Mouse (Mus musculus) layer of hippocampus, adult 9-10 months (tissue): ENCODE measurements around the gene Scimp.
"Not testable (repeated sequence)": the region's sequence is repeated elsewhere in the genome, so short reads cannot be mapped to it uniquely, and the experiment has no call there.

Experiments used
- DNase-seq: peaks from one replicate; pipeline ENCODE4 v3.0.0; 2022; ENCODE audit warnings: low spot score

The Scimp gene

DNA sequence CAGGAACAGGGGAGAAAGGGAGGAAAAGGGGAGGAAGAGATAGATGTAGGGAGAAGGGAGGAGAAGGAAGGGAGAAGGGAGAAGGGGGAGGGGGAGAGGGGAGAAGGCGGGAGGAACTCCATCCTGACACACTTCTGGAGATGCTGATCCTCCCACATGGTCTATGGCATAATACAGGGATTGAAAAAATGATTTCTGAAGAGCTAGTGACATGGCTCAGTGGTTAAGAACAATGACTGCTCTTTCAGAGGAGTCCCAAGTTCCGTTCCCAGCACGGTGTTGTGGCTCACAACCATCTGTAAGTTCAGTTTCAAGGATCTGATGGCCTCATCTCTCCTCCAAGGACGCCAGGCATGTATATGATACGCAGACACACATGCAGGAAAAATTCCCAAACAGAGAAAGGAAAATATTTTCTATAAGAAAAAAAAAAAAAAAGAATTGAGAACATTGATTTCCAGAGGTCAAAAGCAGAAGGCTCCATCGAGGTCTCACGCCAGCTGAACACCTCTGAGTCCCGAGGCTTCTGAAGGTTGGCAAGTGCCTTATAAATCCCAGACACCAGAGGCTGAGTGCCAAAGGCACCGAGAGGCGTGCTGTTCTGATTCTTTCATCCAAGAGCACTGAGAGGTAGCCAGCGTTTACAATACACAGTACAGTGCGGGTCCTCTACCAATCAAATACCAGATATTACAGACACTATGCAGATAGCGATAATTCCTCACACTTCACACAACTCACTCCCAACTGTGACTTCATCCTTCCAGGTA, 730 bp downstream of the Scimp start:
- DNase-seq = no peak

DNA sequence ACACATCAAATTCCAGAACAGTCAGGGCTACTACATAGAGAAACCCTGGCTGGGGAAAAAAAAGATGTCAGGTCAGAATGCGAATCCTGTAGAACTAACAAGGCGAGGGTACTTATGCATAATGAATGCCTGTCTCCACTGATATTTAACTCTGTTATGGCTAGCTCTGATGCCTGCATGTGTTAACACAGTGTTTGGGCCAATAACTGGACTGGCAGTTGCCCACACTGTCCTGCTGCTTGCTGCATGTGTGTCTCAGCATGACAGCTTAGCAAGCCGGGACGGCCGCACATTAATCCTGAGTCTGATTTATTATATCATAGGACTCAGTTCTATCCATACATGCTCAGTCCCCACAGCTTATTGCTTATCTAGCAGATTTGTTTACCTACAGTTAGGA, 1.3 kb downstream of the Scimp start:
- no peak for DNase-seq

DNA sequence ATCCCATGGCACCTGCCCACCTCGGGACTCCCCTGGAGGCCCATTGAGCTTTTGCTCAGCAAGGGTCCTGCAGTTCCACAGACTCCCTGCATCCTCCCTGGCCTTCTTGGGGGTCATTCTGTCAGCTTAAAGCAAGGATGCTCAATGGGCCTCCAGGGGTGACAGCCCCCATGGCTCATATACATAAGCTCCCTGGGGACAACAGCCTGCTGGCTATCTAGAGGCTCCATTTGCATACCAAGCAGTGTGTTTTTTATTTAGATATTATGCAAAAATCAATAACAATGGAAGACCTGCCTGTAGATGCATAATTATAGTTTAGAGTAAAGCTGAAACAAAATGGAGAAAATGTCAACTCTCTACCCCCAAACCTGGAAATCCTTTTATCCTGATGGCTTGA, 3.4 kb downstream of the Scimp start:
- DNase-seq = no peak

DNA sequence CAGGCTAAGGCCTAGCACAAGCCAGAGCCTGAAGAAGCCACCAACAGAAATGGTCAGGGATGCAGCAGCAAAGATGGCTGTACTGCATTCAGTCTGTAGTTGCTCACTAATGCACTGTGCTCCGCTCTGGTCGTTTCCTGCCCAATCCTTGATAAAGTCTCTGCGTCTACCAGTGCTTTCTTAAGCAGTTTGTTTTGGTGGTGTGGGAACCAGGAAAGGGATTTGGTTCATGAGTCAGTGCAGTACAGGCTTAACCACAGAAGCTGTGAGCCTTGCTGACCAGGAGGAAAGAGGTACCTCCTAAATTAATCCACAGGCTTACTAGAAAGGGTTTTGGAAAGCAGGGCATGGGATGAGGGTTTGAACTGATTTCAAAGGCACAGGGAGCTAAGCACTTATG, 4.3 kb downstream of the Scimp start:
- DNase-seq = no peak

DNA sequence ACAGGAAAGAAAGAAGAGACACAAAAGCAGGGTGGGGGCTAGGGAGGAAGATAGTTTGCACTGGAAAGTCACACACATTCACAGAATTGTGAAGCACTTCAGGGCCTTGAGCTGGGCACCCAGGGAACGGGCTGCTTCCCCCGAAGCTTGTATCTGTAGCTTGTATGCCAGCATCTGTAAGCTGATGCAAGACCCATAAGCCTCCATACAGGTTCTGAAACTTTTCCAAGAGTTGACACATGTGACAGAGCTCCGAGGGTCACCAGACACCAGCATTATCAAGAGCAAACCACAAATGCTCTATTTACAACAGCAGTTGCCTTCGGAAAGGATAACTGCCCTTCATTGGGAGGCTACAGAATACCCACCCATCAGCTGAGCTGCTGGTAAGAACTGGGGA, 4.8 kb downstream of the Scimp start:
- DNase-seq = no peak

DNA sequence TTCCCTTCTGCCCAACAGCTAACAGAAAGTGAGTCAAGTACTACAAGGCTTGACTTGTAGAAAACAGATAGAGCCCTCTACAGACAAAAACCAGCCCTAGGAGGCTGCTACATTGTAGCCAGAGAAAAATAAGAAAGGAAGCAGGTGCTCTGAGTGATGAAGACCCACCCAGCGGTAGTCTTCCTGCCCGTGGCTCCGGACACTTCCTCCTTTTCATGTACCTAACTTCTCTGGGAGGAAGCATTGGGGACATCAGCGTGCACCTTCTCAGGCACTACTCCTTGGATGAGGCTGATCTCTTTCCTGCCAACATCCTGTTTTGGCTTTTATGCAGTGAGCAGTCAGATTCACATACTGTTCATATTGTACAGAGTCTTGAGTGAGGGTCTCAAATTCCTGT, 5.7 kb downstream of the Scimp start:
- DNase-seq = no peak

DNA sequence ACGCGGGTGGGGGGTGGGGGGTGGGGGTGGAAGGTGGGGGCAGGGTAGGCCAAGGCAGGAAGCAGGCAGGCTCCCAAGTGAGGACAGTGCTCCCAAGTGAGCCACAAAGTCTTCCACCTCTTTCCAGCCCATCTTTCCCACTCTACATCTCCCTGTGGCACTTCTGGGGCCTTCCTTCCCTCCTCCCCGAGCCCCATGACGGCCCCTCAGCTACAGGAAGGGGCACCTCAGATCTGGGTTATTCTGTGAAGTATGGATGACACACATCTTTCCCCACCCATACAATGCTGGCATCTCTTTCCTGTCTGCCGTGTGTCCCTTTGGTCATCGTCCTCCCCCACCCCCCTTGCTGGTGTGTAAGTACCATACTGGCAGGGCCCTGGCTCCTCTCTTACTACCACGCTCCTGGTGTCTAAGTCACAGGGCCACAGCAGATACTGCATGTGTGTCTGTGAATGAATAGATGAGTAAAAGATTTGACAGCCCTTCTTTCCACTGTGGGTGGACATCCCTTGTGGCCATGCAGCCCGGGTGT, 6.7 kb downstream of the Scimp start:
- no peak for DNase-seq

DNA sequence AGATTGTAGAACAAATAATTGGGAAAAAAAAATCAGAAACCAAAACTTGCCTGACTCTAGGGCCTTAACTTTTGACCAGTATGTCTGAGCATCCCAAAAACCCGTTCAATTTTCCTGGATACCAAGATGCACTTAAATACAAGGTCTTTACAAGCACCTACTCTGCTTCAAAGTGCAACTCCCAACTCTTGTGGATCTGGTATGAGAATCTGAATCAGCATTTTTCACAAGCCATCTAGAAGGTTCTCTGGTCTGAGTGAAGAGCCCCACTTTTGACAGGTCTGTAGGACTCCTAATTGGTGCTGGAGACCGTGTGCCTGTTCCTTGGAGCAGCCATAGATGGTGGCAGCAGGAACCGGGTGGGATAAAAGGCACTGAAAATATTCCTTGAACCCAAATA, 8.0 kb downstream of the Scimp start:
- no peak for DNase-seq

DNA sequence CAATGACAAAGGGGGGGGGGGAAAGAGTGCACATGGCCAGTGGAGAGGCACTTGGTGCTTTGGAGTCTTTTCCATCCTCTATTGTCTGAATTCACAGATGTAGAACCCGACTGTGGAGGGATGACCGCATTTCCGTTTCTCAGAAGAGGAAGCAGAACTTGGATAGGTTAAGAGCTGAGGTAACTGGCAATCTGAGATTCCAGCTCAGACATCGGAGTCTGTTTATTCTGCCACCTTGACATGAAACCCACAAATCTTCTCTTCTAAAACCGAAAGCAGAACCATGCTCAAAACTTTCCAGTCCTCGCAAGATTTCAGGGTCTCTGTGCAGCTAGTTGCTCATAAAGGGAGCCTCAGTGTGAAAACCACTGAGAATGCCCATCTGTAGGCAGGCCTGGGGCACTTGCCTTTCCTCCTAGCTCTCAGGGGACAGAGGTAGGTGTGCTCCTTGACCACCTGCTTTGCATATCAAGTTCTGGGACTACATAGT, 8.6 kb downstream of the Scimp start:
- DNase-seq = no peak

DNA sequence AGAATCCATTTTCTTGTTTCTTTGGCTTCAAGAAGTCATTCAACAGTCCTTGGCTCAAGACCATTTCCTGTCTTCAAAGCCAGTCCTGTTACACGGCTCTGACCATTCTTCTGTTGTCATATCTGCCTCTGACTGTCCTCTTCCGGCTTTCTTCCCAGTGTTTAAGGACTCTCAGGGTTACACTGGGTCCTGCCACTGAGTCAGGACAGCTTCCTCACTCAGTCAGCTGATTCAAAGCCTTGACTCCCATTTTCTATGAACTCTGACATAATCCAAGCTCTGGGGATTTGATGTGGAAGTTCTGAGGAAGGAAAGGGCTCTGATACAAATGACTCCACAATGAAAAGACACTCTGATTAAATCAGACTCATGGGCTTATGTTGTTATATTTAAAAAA, 9.5 kb downstream of the Scimp start:
- DNase-seq = no peak

DNA sequence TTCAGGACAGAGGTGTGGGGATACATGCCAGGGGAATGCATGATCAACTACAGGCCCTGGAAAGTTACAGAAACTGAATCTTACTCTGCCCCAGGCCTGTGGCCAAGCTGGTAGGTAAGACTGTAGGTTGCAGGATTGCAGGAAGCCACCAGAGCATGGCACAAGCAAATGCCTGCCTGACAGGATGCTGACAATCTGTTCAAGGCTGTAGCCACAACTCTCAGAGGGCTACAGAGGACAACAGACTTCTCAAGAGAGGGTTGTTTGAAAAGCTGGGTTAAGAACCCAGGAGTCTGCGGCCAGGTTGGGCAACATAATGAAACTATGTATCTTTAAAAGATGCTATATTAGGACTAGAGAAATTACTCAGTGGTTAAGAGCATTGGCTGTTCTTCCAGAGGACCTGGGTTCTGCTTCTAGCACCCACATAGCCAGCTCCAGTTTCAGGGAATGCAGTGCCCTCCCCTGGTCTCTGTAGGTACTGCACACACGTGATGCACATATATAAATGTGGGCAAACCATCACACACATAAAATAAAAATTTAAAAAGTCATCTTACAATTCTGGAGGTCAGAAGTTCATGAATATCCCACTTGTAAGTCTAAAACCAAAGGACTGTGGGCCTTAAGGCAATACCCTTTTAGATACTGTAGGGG, 10.1 kb downstream of the Scimp start:
- DNase-seq = no peak

DNA sequence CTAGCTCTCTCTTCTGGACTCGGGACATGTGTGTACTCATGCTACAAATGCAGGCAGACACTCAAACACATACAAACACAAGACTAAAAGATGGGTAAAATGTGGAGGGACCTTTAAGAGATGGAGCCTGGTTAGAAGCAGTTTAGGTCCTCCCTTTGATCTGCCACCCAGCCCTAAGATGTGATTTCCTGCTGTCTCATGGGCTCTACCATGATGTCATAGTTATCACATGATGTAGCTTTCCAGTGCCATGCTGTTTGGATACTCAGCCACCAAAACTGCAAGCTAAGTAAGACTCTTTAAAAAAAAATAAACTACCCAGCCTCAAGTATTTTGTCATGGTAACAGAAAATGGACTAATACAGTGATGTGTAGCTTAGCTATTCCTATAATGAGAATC, 20.0 kb downstream of the Scimp start:
- no peak for DNase-seq

DNA sequence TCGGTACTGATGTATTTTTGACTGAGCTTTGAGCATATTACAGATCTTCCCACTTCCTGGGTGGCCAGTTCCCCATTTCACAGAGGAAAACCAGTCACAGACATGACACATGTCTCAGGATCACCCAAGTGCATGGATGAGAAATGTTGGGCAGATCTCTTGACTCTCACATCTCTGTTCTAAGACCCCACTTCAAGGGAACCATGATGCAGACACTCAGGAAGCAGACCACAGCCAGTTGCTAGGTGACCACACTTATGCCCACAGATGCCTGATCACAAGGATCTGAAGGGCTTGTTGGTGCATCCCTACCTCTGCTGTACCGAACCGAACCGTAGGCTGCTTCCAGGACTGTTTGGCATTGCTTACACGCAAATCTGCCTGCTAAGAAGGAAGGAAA, 20.7 kb downstream of the Scimp start:
- DNase-seq = no peak

DNA sequence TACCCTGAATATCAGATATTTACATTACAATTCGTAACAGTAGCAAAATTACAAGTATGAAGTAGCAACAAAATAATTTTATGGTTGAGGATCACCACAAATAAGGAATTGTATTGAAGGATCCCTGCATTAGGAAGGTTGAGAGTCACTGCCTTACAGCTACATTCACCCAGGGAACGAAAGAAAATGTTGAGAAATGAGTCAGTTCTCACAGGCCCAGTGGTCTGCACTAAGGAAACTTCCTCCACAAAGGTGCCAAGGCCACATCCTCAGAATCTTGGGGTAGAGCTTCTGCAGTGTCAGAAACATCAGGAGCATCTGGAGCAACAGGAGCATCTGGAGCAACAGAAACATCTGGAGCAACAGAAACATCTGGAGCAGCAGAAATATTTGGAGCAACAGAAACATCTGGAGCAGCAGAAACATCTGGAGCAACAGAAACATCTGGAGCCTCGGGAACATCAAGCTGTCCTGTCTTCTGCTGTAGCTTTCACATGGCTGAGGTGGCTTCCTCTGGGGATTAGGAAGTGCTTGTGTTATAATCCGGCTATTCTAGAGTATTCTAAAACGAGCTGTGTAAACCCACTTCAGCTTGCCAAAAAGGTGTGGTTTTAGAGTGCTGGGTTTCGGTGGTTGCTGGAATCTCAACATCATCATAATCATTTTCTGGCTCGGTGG, 21.4 kb downstream of the Scimp start:
- DNase-seq = no peak

DNA sequence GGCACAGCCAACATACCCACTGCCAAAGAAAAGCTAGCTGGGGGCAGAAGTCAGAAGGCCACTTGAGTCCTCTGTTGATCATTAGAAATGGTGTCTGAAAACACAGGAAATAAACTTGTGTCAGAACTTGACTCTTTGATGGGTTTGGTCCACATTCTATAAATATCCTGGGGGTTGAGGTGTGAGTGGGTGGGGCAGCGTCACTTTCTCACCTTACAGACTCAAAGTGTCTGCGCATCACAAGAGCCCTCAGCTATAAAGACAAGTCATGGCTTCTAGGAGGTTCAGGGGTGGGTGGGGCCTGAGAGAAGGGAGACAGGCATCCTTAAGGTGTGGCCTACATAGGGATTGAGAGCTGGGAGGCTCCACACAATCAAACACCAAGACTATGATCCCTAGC, 22.0 kb downstream of the Scimp start:
- DNase-seq = no peak

DNA sequence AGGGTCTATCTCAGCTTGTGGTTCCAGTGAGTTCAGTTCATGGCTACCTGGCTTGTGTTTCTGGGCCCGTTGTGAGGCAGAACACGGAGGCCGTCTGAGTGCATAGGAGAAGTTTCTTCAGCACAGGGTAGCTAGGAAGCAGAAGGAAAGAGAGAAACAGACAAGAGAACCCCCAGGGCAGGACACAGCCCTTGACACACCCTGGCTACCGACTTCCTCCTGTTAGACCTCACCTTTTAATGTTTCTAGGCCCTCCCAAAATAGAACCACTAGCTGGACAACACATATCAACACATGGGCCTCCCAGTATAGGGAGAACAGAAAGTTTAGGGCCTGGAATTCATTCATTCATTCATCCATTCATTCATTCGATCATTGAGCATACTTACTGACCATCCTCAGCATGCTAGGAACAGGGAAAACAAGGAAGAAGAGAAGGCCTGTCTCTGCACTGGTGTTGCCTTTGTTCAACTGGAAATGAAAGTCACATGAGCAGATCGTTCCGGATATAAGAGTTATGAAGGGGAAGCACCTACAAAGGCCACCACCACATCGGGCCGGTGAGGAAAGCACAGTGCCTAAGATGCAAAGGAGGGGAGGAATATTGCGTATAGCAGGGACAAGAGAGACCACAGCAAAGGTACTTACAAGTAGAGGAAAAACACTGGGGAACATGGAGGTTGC, 23.3 kb downstream of the Scimp start:
- DNase-seq = no peak

DNA sequence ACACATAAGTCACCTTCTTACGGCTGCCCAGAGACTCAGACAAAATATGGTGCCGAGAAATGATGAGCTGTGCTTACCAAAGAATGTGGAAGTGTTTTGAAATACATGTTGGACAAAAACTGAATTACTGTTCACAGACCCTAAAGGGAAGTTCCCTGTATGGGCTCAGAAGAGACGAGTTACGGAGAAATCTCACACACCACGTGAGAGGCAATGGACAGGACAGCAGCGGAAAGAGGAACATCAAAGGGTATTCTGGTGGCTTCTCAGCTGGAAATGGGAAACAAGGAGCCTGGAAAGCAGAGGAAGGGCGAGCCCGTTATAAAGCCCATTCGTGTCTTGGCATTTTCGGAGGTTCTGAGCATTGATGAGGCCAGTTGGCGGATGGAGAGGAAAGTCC, 25.3 kb downstream of the Scimp start:
- DNase-seq = no peak

DNA sequence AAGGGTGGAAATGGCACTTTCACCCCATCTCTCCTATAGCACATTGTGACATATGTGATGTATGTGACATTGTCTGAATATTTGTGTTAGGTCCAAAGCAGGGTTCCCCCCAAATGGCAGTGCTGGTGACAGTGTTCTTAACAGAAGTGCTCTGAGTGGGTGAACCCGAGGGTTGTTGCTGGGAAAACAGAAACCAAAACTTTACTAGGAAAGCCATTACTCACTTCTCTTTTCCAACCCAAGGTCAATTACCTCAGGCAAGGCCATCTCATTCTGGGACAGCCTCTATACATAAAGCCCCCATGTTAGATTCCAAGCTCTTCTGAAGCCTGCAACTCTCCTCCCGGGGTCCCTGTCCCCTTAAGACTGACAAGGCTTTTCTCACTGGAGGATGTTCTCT, 26.5 kb downstream of the Scimp start:
- no peak for DNase-seq

DNA sequence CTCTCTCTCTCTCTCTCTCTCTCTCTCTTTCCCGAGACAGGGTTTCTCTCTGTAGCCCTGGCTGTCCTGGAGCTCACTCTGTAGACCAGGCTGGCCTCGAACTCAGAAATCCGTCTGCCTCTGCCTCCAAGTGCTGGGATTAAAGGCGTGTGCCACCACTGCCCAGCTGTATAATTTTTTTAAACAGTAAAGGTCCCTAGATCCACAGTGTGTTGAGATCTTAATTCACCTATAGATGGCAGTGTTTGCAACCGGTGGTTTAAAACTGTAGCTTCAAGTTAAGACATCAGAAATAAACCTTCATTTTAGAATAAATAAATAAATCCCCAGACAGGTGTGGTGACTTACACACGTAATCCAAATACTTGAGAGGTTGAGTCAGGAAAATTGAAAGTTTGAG, 34.3 kb downstream of the Scimp start:
- not testable (repeated sequence) for DNase-seq

DNA sequence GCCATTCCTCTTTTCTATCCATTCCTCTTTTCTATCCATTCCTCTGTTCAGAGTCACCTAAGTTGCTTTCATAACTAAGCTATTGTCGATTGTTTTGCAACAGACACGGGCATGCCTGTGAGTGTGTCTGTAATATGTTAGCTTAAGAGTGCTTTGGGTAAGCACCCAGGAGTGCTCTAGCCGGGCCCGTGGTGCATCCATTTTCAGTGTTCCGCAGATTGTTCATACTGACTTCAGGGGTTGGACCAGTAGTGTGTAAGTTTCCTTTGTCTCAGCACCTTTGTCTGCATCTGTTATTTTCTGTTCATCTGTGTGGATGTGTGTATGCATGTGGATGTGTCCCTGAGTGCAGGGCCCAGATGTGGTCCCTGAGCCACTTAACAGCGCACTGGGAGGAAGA, 34.8 kb downstream of the Scimp start:
- no peak for DNase-seq

DNA sequence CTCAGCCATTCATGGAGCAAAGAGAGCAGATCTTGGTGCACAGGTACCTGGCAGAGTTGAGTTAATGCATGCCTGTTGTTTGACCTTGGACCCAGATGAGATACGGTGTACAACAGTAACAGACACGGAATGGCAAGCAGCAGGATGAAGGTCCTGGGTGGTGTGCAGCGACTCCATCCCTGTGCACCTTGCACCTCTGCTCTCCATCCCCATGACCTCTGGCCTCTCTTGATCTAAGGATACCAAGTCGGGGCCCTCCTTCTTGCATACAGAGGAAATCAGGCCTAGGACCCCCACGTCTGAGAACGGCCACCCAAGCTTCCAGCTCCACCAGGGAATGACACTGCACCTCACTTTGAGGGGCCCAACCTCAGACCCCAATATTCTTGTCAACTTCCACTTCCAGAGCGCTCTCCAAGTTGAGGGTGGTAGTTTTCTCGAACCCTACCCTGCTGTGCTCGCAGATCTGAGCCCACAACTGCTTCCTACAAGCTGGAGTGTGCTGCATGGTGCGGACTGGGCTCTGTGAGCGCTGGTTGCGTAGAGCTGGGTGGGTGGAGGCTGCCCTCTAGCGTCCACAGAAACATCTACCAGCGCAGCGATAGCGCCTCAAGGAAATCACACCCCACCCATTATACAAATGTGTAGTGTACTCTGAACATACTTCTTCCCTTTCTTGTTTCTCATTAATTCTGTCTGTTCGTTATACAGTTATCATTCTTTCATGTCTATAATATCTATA, 35.4 kb downstream of the Scimp start:
- no peak for DNase-seq

DNA sequence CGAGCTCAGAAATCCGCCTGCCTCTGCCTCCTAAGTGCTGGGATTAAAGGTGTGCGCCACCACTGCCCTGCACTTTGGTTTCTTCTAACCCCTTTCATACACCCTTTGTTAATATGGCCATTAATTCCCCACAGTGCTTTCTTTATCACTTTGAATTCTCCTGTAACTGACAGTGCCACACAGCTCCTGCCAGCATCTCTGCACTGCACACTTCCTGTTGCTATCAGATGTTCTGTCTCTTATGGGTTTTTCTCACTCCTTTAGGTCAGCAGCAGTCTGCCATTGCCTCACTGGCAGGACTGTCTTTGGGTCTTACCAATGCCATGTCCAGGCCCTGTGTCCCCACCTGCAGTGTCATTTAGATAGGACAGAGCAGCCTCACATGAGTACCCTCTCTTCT, 41.6 kb downstream of the Scimp start:
- DNase-seq = no peak
